Mouse (Mus musculus) midbrain, embryonic 10.5 days (tissue): Measurements from ENCODE around the gene Micu1. TPM values are rescaled to one million over a fixed set of nuclear protein-coding genes. Genes with fewer than 3 reads are reported as not detected.

Experiments
- DNase-seq: peaks from one replicate; pipeline ENCODE4 v3.0.0-alpha.2; 2017; ENCODE audit warnings: low spot score
- H3K27ac ChIP-seq: fragments of 300-500 bp; sonication (generic); replicated peaks from 2 replicates; pipeline ENCODE4 v1.5.1; 2016; ENCODE audit warnings: mild to moderate bottlenecking
- H3K27me3 ChIP-seq: fragments of 300-500 bp; sonication (generic); 2 replicates; pipeline ENCODE4 v1.6.1; 2016; ENCODE audit warnings: low read depth, mild to moderate bottlenecking; ENCODE audit not compliant: poor library complexity, severe bottlenecking
- H3K36me3 ChIP-seq: fragments of 300-500 bp; sonication (generic); 2 replicates; pipeline ENCODE4 v1.6.1; 2016; ENCODE audit warnings: mild to moderate bottlenecking, moderate library complexity
- H3K4me1 ChIP-seq: fragments of 300-500 bp; sonication (generic); 2 replicates; pipeline ENCODE4 v1.6.1; 2016
- H3K4me3 ChIP-seq: fragments of 300-500 bp; sonication (generic); 2 replicates; pipeline ENCODE4 v1.5.1; 2016; ENCODE audit warnings: mild to moderate bottlenecking, moderate library complexity
- H3K9me3 ChIP-seq: fragments of 300-500 bp; sonication (generic); replicated peaks from 2 replicates; pipeline ENCODE4 v1.6.1; 2016; ENCODE audit warnings: mild to moderate bottlenecking
- WGBS: fragments of 180-500 bp; shearing (Covaris S2); methylation state at CpG from one replicate; pipeline ENCODE4 v1.1.7; 2016; 5-methylcytosine and 5-hydroxymethylcytosine counted together
- polyA plus RNA-seq: library from polyadenylated mRNA; unstranded; fragments of >200 nt; fragmentation: Nextera tagmentation; extraction: Ambion mirVana; gene quantifications from 2 replicates; pipeline ENCODE4 v1.2.1, GENCODE M21; 2016

Micu1 gene
- polyA plus RNA-seq, 1 experiment from 2014 or later: 58.1 TPM

DNA sequence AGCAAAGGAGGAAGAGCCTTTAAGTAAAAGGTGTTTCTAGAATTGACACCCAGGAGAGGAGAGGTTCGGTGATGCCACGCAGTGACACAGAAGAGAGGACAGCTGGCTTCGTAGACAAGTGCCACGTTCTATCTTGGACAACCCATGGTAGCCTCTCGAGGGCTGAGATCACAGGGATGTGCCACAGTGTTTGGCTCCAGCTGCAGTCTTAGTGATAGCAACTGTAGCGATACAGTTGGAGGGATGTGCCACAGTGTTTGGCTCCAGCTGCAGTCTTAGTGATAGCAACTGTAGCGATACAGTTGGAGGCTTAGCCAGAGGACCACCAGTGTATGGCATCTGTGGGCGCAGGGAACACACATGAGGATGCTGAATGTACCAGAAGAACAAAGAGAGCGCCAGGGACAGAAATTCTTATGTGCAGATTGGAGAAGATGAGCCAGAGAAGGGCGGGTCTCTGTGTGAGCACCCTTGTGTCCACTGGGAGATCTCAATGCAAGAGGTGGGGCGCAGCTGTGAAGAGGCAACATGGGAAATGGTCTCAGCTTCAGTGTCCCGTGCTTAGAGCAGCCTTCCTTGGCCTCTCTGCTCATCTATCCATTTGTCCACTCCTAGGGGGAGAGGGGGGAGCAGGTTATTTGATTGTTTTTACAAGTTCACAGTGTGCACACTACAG lies 98.7 kb downstream of the Micu1 start:
- 92% methylated on average over 12 of the region's 12 CpGs for WGBS
- Histone ChIP-seq H3K27me3 (no peaks in the 10 kb centered on the region), H3K27ac (peak overlapping the region; percentile 70; the same call in 1 of the 2 replicates), H3K4me1 (peaks cover 30% of the 10 kb centered on the region), H3K4me3 (no peak overlapping the region), H3K9me3 (no peaks in the 10 kb centered on the region), H3K36me3 (peaks cover 9% of the 10 kb centered on the region)
- DNase-seq: no peak

DNA sequence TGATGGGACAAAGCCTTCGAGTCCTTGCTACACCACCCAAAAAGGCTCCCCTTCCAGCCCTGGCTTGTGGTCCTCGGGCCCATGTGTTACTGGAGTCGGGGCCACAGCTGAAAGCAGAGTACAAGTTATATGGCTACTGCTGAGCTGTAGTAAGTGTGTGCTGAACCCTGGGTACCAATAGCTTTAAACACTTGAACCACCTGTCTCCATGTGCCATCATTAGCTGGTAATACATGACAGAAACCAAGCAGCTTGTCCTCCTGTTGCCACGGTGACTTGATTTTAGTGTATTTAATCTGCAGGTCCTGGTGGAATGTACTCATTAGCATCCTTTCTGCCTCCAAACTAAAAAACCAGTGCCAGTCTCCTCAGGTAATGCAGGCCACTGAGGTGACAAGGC lies 106.4 kb downstream of the Micu1 start:
- Histone ChIP-seq H3K27me3 (no peaks in the 10 kb centered on the region), H3K9me3 (no peaks in the 10 kb centered on the region), H3K27ac (no peak overlapping the region), H3K36me3 (peaks cover 10% of the 10 kb centered on the region), H3K4me3 (no peak overlapping the region), H3K4me1 (peaks cover 8% of the 10 kb centered on the region)
- WGBS: 92% methylated on average over 4 of the region's 4 CpGs
- DNase-seq: no peak

DNA sequence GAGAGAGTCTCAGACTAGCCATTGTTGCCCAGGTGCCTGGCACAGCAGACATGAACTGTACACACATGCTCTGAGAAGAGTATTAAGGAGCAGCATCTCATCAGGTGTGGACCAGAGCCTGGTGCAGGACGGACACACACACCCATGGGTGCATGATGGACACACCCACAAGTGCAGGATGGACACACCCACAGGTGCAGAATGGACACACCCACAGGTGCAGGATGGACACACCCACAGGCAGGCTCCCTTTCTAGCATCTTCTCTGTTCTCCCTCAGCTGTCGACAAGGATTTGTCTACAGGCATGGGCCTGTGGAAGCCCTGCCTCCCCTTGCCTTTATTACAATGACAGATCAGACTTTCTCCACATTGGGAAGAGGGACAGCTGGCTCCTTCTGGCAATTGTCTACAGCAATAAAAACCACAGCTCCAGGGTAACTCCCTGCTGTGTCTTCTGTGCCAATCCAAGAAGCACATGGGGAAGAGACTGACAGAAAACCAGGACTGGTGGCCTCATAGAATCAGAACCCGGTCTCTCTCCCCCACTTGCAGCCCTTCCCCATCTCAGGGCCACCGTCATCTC lies 107.8 kb downstream of the Micu1 start:
- DNase-seq: no peak
- no peak overlapping the region for H3K4me3 ChIP-seq
- no peaks in the 10 kb centered on the region for H3K9me3 ChIP-seq
- H3K27me3 ChIP-seq: no peaks in the 10 kb centered on the region
- no peak overlapping the region for H3K27ac ChIP-seq
- peaks cover 8% of the 10 kb centered on the region for H3K4me1 ChIP-seq
- peaks cover 7% of the 10 kb centered on the region for H3K36me3 ChIP-seq
- WGBS: 81% methylated on average over 4 of the region's 4 CpGs

DNA sequence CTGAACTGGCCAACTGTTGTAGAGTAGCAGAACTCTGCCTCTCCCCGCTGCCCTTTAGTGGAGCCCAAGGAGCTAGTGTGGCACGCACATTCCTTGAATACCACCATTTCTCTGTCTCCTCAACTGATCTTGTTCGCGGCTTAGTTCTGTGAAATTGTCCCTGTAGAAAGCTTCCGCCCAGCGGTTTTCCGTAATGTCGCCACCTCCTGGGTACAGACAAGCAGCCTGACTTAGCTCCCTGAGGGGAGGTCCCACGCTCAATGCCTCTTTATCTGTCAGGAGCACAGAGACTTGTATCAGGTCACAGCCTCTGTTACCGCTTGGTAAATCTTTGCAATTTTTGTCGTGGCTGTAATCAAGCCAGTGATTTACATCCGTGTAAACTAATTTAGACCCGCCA lies 110.7 kb downstream of the Micu1 start:
- Histone ChIP-seq H3K4me3 (no peak overlapping the region), H3K9me3 (no peaks in the 10 kb centered on the region), H3K27me3 (no peaks in the 10 kb centered on the region), H3K36me3 (peaks cover 4% of the 10 kb centered on the region; the same call in 1 of the 2 replicates), H3K27ac (no peak overlapping the region), H3K4me1 (peaks cover 8% of the 10 kb centered on the region)
- peak; percentile 48 for DNase-seq
- 30% methylated on average over 13 of the region's 13 CpGs for WGBS

DNA sequence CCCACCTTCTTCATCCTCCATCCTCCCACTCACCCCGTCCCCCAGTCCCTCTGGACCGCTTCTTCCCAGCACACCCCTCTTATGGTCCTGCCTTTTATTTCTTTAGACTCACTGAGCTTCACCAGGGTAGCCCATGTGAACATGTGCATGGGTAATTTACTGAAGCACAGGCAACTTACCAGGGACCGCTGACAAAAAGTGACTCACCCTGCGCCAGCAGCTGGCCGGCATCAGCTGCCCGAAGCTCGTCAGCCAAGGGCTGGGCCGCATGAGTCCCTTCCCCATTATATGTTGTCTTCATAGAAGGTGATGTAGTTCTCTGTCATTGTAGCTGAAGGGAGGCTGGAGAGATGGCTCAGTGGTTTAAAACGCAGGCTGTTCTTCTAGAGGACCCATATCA lies 111.5 kb downstream of the Micu1 start:
- Histone ChIP-seq H3K4me1 (peaks cover 8% of the 10 kb centered on the region), H3K27me3 (no peaks in the 10 kb centered on the region), H3K36me3 (peaks cover 4% of the 10 kb centered on the region; the same call in 1 of the 2 replicates), H3K27ac (no peak overlapping the region), H3K9me3 (no peaks in the 10 kb centered on the region), H3K4me3 (no peak overlapping the region)
- 96% methylated on average over 9 of the region's 9 CpGs for WGBS
- DNase-seq: no peak

DNA sequence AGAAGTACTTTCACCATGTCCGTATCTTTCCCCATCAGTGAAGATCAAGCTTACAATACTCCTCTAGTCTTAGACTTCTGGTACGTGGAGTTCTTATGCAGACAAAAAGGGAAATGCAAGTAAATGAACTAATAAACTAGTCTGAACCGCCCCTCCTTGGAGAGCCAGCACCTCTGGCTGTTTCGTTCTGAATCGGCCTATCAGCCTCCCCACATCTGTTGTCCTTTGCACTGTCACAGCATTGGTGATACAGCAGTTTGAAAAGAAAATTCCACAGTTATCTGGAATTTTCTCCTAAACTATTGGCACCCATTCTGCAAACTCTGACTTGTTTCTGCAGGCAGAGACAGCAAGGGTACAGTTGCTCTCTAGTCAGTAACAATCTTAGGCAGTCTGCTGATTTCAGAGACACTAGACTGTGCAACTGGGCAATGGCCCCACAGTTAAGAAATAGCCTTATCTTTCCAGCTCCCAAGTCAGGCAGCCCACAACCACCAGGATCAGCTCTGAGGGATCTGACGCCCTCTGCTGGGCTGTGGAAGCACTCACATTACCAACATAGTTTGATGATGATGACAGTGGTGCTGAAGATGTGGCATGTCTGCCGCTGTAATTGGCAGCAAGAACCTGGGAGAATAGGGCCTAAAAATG lies 112.4 kb downstream of the Micu1 start:
- Histone ChIP-seq H3K9me3 (no peaks in the 10 kb centered on the region), H3K4me1 (peaks cover 8% of the 10 kb centered on the region), H3K27me3 (no peaks in the 10 kb centered on the region), H3K4me3 (no peak overlapping the region), H3K27ac (no peak overlapping the region), H3K36me3 (peaks cover 4% of the 10 kb centered on the region; the same call in 1 of the 2 replicates)
- peak; percentile 50 for DNase-seq
- 78% methylated on average over 7 of the region's 7 CpGs for WGBS

DNA sequence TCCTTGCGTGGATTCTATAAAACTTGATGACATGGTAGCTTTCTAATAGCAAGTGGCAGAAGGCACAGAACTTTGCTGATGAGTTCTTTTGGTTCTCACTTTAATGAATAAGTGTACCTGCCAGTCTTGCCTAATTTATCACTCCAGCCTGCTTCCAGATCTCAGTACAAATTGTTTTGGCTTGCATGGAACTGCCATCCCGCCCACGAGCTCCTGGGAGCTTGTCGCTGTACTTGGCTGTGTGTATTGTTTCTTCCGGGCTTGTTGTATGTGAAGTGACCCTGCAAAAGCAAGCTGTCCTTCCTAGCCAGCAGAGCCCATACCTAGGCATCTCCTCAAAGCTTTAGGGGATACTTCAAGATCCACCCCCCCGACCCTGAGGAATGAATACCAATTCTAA lies 114.3 kb downstream of the Micu1 start:
- Histone ChIP-seq H3K27ac (no peak overlapping the region), H3K27me3 (no peaks in the 10 kb centered on the region), H3K4me3 (no peak overlapping the region), H3K9me3 (no peaks in the 10 kb centered on the region), H3K36me3 (no peaks in the 10 kb centered on the region), H3K4me1 (peaks cover 10% of the 10 kb centered on the region)
- WGBS: 91% methylated on average over 6 of the region's 6 CpGs
- DNase-seq: no peak

DNA sequence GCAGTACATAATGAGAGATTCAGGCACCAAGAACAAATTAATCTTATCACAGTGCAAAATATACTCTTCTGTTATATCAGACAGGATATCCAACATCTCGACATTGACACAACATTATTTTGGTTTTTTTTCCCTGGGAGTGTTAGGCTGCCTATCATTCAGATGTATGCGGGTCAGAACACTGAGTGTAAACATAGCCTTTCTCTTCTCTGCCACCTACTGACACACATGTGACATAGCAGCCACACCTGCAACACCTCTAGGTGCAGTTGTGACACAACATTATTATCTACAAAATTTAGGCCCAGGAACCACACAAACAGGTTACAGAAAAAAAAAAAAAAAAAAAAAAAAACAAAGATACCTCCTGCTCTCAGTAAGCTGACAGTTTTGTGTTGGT lies 115.3 kb downstream of the Micu1 start:
- no peak overlapping the region for H3K27ac ChIP-seq
- H3K4me3 ChIP-seq: no peak overlapping the region
- H3K9me3 ChIP-seq: no peaks in the 10 kb centered on the region
- no peak for DNase-seq
- H3K27me3 ChIP-seq: no peaks in the 10 kb centered on the region
- 55% methylated on average over 2 of the region's 2 CpGs for WGBS
- peaks cover 18% of the 10 kb centered on the region for H3K4me1 ChIP-seq
- no peaks in the 10 kb centered on the region for H3K36me3 ChIP-seq

DNA sequence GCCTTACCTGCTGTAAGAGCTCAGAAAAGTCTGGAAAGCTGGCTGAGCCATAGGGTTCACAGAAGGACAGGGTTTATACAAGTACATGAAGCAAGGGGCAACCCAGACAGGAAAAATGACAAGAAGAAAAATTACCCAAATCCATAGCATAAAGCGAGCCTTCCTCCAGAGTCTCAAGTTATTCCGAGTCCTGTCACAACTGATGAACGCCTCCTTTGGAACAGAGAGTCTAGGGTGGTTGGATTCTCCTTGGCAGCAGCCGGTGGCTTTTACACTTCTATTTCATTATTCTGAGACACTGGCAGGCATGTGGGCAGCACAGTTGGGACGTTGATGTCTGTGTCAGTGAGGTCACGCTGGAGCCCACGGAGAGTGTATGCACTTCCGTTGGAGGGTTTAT lies 115.7 kb downstream of the Micu1 start:
- 95% methylated on average over 8 of the region's 8 CpGs for WGBS
- Histone ChIP-seq H3K9me3 (no peaks in the 10 kb centered on the region), H3K36me3 (no peaks in the 10 kb centered on the region), H3K27ac (no peak overlapping the region), H3K27me3 (no peaks in the 10 kb centered on the region), H3K4me1 (peaks cover 13% of the 10 kb centered on the region), H3K4me3 (no peak overlapping the region)
- DNase-seq: no peak

DNA sequence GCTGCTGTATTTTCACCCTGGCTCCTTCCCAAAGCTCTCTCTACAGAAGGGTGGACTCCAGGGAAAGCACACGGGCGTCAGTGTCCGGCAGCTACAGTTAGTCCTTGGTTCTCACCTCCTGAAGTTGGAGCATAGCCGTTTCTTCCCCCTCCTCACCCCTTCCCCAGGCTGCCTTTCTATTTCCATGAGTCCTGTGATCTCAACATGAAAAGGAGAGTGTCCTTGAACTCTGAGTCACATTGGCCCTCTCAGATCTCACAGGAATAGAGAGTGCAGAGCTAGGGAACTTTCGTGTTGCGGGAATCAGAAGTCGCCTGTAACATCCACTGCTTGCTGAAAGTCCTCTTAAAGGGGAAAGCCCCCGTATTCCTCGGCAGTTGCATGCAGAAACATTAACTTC lies 116.9 kb downstream of the Micu1 start:
- Histone ChIP-seq H3K4me3 (no peak overlapping the region), H3K36me3 (no peaks in the 10 kb centered on the region)
- DNase-seq: no peak

DNA sequence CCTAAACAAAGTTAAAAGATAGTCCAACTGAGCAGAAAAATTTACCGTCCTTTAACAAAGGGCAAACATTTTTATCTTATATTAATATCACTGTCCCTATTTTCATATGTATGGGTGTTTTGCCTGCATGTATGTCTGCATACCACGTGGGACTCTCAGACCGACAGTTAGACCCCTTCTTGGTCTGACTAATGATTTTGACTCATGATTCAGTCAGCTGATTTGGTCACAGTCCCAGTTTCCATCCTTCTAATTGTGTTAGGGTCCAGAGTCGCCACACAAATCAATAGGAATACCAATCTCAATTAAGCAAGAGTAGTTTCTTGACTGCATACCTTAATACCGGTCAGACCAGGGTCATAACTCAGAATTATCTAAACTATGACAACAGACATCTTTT lies 118.6 kb downstream of the Micu1 start:
- H3K4me3 ChIP-seq: no peak overlapping the region
- no peak overlapping the region for H3K27ac ChIP-seq
- no peaks in the 10 kb centered on the region for H3K27me3 ChIP-seq
- no peaks in the 10 kb centered on the region for H3K36me3 ChIP-seq
- H3K4me1 ChIP-seq: peaks cover 11% of the 10 kb centered on the region; the same call in 1 of the 2 replicates
- 87% methylated on average over 5 of the region's 5 CpGs for WGBS
- no peak for DNase-seq
- H3K9me3 ChIP-seq: no peaks in the 10 kb centered on the region

More for the DNA sequence above, 116.9 kb downstream of the Micu1 start:
- Histone ChIP-seq H3K9me3 (no peaks in the 10 kb centered on the region), H3K27me3 (no peaks in the 10 kb centered on the region), H3K27ac (no peak overlapping the region), H3K4me1 (peaks cover 11% of the 10 kb centered on the region; the same call in 1 of the 2 replicates)
- 91% methylated on average over 9 of the region's 9 CpGs for WGBS

DNA sequence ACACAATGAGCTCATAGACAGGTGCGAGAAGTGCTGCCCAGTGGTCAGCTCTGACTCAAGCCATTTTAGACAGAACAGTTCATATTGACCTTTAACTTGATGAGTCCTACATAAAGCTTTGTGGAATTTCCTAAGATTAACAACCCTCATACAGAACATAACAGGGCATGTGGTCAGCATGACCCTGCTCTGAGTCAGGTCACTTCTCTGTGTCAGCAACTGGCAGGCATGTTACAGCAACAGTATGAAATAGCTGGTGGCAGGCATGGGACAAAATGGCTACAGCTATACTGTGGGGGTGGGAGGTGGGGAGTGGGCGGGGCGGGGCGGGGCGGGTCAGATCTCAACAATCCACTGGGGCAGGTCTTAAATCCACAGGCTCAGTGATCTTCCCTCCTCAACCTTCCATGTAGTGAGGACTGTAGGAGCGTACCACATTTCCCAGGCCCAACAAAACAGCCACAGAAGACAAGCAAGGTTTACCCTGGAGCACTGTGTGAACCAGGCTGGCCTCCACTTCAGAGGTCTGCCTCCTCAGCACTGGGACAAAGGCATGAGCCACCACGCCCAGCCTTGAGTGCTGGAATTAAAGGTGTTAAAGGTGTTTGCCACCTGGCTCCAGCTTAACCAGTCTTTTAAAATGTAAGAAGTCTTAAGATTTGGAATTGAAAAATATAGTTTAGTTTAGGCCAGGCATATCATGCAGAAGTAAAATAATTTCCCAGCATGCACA lies 119.2 kb downstream of the Micu1 start:
- no peak for DNase-seq
- 90% methylated on average over 7 of the region's 7 CpGs for WGBS
- H3K4me1 ChIP-seq: peaks cover 11% of the 10 kb centered on the region; the same call in 1 of the 2 replicates

More for the DNA sequence above, 119.2 kb downstream of the Micu1 start:
- H3K27ac ChIP-seq: peak overlapping the region; percentile 39; the same call in 1 of the 2 replicates
- H3K9me3 ChIP-seq: no peaks in the 10 kb centered on the region
- no peaks in the 10 kb centered on the region for H3K36me3 ChIP-seq
- H3K4me3 ChIP-seq: no peak overlapping the region
- H3K27me3 ChIP-seq: no peaks in the 10 kb centered on the region
